ENCODE assay signal across 25 mouse cellular contexts in the genomic region with DNA sequence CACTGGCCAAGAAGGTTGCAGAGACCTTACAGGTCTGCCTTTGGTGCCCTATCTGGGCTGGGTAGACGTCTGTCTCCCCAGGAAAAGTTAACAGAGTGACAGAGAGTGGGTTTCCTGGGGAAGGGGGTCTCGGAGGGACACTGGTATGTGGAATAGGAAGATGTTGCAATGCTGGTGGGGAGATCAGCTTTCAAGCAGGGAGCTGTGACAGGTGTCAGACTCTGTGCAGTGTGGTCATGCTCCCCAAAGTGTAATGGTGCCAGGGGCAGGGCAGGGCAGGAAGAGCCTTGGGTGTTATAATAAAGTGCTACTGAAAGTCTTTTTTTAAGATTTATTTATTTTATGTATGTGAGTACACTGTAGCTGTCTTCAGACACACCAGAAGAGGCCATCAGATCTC. TPM values are rescaled to one million over a fixed set of nuclear protein-coding genes. Genes with fewer than 3 reads are reported as not detected.
DNase-seq lines count a peak whose midpoint lies in the region; ATAC-seq and TF ChIP-seq lines count a peak whose summit lies in the region.
"Had no signal": no experiment of that assay in that cellular context is flagged by ENCODE, and none has a peak within 500 bp of the region (broad histone marks: within the 10 kb centered on the region; RNA-seq: fewer than 3 reads in every experiment).

No protein-coding gene starts in this region.

- H3K4me3 ChIP-seq in C2C12 (ENCODE audit: insufficient read depth, poor library complexity, severe bottlenecking) (no peak overlapping the region), myocyte (no peak overlapping the region)

- no peak for DNase-seq in gastrocnemius, postnatal 4 days (ENCODE audit: low spot score in 2 of 2)
- DNase-seq: adrenal gland, adult 2 months; adrenal gland, adult 8-10 months; adrenal gland, postnatal 10 days; adrenal gland, postnatal 14 days; adrenal gland, postnatal 25 days; adrenal gland, postnatal 36 days; B cell, adult 2 months; cerebellum, adult 11 months; cerebellum, adult 11-12 months; cerebellum, adult 18-20 months; cerebellum, adult 2 months; cerebellum, adult 8-10 months had no signal

- H3K36me3 ChIP-seq in C2C12 (ENCODE audit: control insufficient read depth, insufficient read depth) (no peaks in the 10 kb centered on the region), myocyte (ENCODE audit: control insufficient read depth, insufficient read depth) (no peaks in the 10 kb centered on the region)
- H3K36me3 ChIP-seq: G1E had no signal

- H3K27me3 ChIP-seq in C2C12 (ENCODE audit: control insufficient read depth, insufficient read depth, insufficient read length) (no peaks in the 10 kb centered on the region), myocyte (ENCODE audit: control insufficient read depth, insufficient read depth, insufficient read length) (no peaks in the 10 kb centered on the region)
- H3K27me3 ChIP-seq: Patski had no signal

- H3ac ChIP-seq in C2C12 (ENCODE audit: control insufficient read depth, insufficient read length, low read depth) = no peak overlapping the region
- H3ac ChIP-seq in myocyte (ENCODE audit: control insufficient read depth, insufficient read length) = no peak overlapping the region

- H3K79me2 ChIP-seq in C2C12 (ENCODE audit: control insufficient read depth, insufficient read depth) (no peaks in the 10 kb centered on the region), myocyte (ENCODE audit: control insufficient read depth, insufficient read depth) (no peaks in the 10 kb centered on the region)

- no peak for TF ChIP-seq CTCF in C2C12 (IDR thresholded peaks at IDR 0.05; ENCODE audit: control insufficient read depth, insufficient read depth, insufficient read length)

- H3K4me2 ChIP-seq in myocyte (ENCODE audit: low read depth) = peak overlapping the region; percentile 32

- H3K79me3 ChIP-seq in C2C12 (ENCODE audit: low read depth) = no peaks in the 10 kb centered on the region

- no peak for ATAC-seq in CD4-positive, CD25-positive, alpha-beta regulatory T cell, adult 4 months
- ATAC-seq: activated CD4-positive, CD25-positive, alpha-beta regulatory T cell, adult 4 months; Patski had no signal

- TF ChIP-seq POLR2A in myocyte (IDR thresholded peaks at IDR 0.05; ENCODE audit: insufficient read length, low read depth) = no peak

TF ChIP-seq in C2C12, 6 proteins besides CTCF, POLR2A, EP300 and RAD21:
- TF ChIP-seq MAX (IDR thresholded peaks at IDR 0.05) = no peak
- no peak for TF ChIP-seq USF1 (IDR thresholded peaks at IDR 0.05; ENCODE audit: low read depth)
- TF ChIP-seq FOSL1 (IDR thresholded peaks at IDR 0.05; ENCODE audit: insufficient read depth, low read length, poor library complexity, severe bottlenecking) = no peak
- no peak for TF ChIP-seq MYOG (IDR thresholded peaks at IDR 0.05; ENCODE audit: control insufficient read depth, extremely low read depth, insufficient read length)
- no peak for TF ChIP-seq MYOD1 (IDR thresholded peaks at IDR 0.05; ENCODE audit: control insufficient read depth, insufficient read length, low read depth)
- TF ChIP-seq CEBPB (IDR thresholded peaks at IDR 0.05; ENCODE audit: low read depth) = peak; percentile 41

TF ChIP-seq in myocyte, 11 proteins besides CTCF, POLR2A, EP300 and RAD21:
- TF ChIP-seq USF1 (IDR thresholded peaks at IDR 0.05; ENCODE audit: low read depth) (no peak), MYOD1 (IDR thresholded peaks at IDR 0.05; ENCODE audit: control insufficient read depth in 1 of 3, insufficient read length in 2 of 3, low read depth in 2 of 3) (peak in 2 of 3 experiments; percentile 72 to 93), POLR2AphosphoS2 (IDR thresholded peaks at IDR 0.05; ENCODE audit: insufficient read length, low read depth) (no peak), MYOG (IDR thresholded peaks at IDR 0.05; ENCODE audit: control insufficient read depth in 1 of 3, insufficient read depth in 1 of 3, insufficient read length in 2 of 3, low read depth in 2 of 3) (peak; percentile 4 to 83 (median 13)), REST (IDR thresholded peaks at IDR 0.05; ENCODE audit: insufficient read depth, insufficient read length) (no peak), E2F4 (IDR thresholded peaks at IDR 0.05; ENCODE audit: insufficient read depth) (no peak), TCF12 (IDR thresholded peaks at IDR 0.05; ENCODE audit: insufficient read depth, poor library complexity, severe bottlenecking) (no peak), SRF (IDR thresholded peaks at IDR 0.05; ENCODE audit: control insufficient read depth, insufficient read length, low read depth) (no peak), MAX (IDR thresholded peaks at IDR 0.05; ENCODE audit: low read depth) (no peak), CEBPB (IDR thresholded peaks at IDR 0.05; ENCODE audit: insufficient read depth, poor library complexity, severe bottlenecking) (peak; percentile 75; the same call in 1 of the 2 replicates), TCF3 (IDR thresholded peaks at IDR 0.05; ENCODE audit: insufficient read length, low read depth) (peak; percentile 37)

RNA-seq across cellular contexts. Expression of a gene that starts 15.2 kb away (rescaled TPM):
- polyA plus RNA-seq in C2C12 (2012; fragmentation: generic; extraction: Trizol) = 7.3 TPM
- polyA plus RNA-seq in myocyte (2012; fragmentation: generic; extraction: Trizol) = 7.5 TPM
- polyA plus RNA-seq in CD4-positive, CD25-positive, alpha-beta regulatory T cell, adult 4 months (2017; shearing (Covaris generic)) = 1 to 10 TPM; 1.6 to 3.5 TPM
- 1 to 10 TPM; 2.7 to 4.9 TPM for total RNA-seq in gastrocnemius, postnatal 4 days (2021)
- polyA plus RNA-seq: G1E had no signal

RNA-seq across cellular contexts. Expression of a gene that starts 28.3 kb away (rescaled TPM):
- not detected for polyA plus RNA-seq in C2C12 (2012; fragmentation: generic; extraction: Trizol)
- polyA plus RNA-seq in myocyte (2012; fragmentation: generic; extraction: Trizol) = 0.01 TPM
- polyA plus RNA-seq in CD4-positive, CD25-positive, alpha-beta regulatory T cell, adult 4 months (2017; shearing (Covaris generic)) = not detected
- total RNA-seq in gastrocnemius, postnatal 4 days (2021) = not detected
- total RNA-seq: adrenal gland, adult 18-20 months; adrenal gland, adult 2 months; adrenal gland, adult 8-10 months; adrenal gland, postnatal 10 days; adrenal gland, postnatal 14 days; adrenal gland, postnatal 25 days; adrenal gland, postnatal 36 days; CH12.LX; G1E; MEL had no signal
- polyA plus RNA-seq: activated CD4-positive, CD25-positive, alpha-beta regulatory T cell, adult 4 months; brain, embryonic 14.5 days; cerebellum, adult 2 months; G1E had no signal

RNA-seq across cellular contexts. Expression of a gene that starts 47.2 kb away (rescaled TPM):
- polyA plus RNA-seq in C2C12 (2012; fragmentation: generic; extraction: Trizol) (0.19 TPM), myocyte (2012; fragmentation: generic; extraction: Trizol) (0.17 TPM)
- polyA plus RNA-seq in CD4-positive, CD25-positive, alpha-beta regulatory T cell, adult 4 months (2017; shearing (Covaris generic)) = 1 to 10 TPM in 1 of 2 experiments, under 1 TPM in 1; 0.63 to 1.3 TPM
- total RNA-seq in gastrocnemius, postnatal 4 days (2021) = 1 to 10 TPM in 1 of 2 experiments, under 1 TPM in 1; 0.93 to 1.2 TPM
- polyA plus RNA-seq: G1E had no signal

RNA-seq across cellular contexts. Expression of a gene that starts 48.6 kb away (rescaled TPM):
- not detected for polyA plus RNA-seq in C2C12 (2012; fragmentation: generic; extraction: Trizol)
- not detected for polyA plus RNA-seq in myocyte (2012; fragmentation: generic; extraction: Trizol)
- polyA plus RNA-seq in CD4-positive, CD25-positive, alpha-beta regulatory T cell, adult 4 months (2017; shearing (Covaris generic)) = not detected
- total RNA-seq in gastrocnemius, postnatal 4 days (2021) = 10 to 100 TPM; 23.8 to 27.4 TPM
- total RNA-seq: CH12.LX, ES-E14, G1E, MEL had no signal
- polyA plus RNA-seq: activated CD4-positive, CD25-positive, alpha-beta regulatory T cell, adult 4 months; G1E; Patski had no signal

RNA-seq across cellular contexts. Expression of a gene that starts 52.9 kb away (rescaled TPM):
- polyA plus RNA-seq in C2C12 (2012; fragmentation: generic; extraction: Trizol) = 0.02 TPM
- not detected for polyA plus RNA-seq in myocyte (2012; fragmentation: generic; extraction: Trizol)
- polyA plus RNA-seq in CD4-positive, CD25-positive, alpha-beta regulatory T cell, adult 4 months (2017; shearing (Covaris generic)) = not detected
- total RNA-seq in gastrocnemius, postnatal 4 days (2021) = not detected
- total RNA-seq: adrenal gland, adult 18-20 months; adrenal gland, adult 2 months; adrenal gland, adult 8-10 months; adrenal gland, postnatal 10 days; adrenal gland, postnatal 14 days; adrenal gland, postnatal 25 days; adrenal gland, postnatal 36 days; adrenal gland, postnatal 4 days; CH12.LX; G1E had no signal
- polyA plus RNA-seq: activated CD4-positive, CD25-positive, alpha-beta regulatory T cell, adult 4 months; adrenal gland, adult 2 months; G1E; Patski had no signal
